Mouse (Mus musculus): Measurements from ENCODE around the gene Rab43. TPM values are rescaled to one million over a fixed set of nuclear protein-coding genes. Genes with fewer than 3 reads are reported as not detected.

Gene Rab43
- polyA plus RNA-seq, 1 experiment from 2014 or later = 18.6 TPM

GRCm38 (mm10) chr6:87743281-87743680 lies 68.7 kb downstream of the Rab43 start:
- Histone ChIP-seq H3K27me3 (replicated peaks; ENCODE audit: control insufficient read depth, insufficient read depth, low read length) (no peaks in the 10 kb centered on the region), H3K36me3 (ENCODE audit: control insufficient read depth, insufficient read depth, low read length) (no peaks in the 10 kb centered on the region), H3K4me1 (ENCODE audit: control insufficient read depth, insufficient read depth, low read length) (peaks cover 9% of the 10 kb centered on the region; the same call in 1 of the 2 replicates), H3K9ac (ENCODE audit: low read depth, low read length) (no peak overlapping the region), H3K4me3 (ENCODE audit: low read depth, low read length) (no peak overlapping the region), H3K9me3 (ENCODE audit: control insufficient read depth, low read length) (no peaks in the 10 kb centered on the region), H3K4me2 (ENCODE audit: low read depth, low read length) (no peak overlapping the region), H3K27ac (replicated peaks; ENCODE audit: low read depth, low read length) (no peak overlapping the region)
- ATAC-seq (ENCODE audit: low read depth) (no peak), DNase-seq (ENCODE audit: low spot score) (no peak)
- 69% methylated on average over 5 of the region's 5 CpGs for WGBS

GRCm38 (mm10) chr6:87742804-87743203 lies 69.2 kb downstream of the Rab43 start:
- WGBS = 78% methylated on average over 5 of the region's 5 CpGs
- peaks cover 9% of the 10 kb centered on the region; the same call in 1 of the 2 replicates for H3K4me1 ChIP-seq (ENCODE audit: control insufficient read depth, insufficient read depth, low read length)

GRCm38 (mm10) chr6:87741978-87742377 lies 70.0 kb downstream of the Rab43 start:
- H3K36me3 ChIP-seq (ENCODE audit: control insufficient read depth, insufficient read depth, low read length) = no peaks in the 10 kb centered on the region
- no peak for DNase-seq (ENCODE audit: low spot score)
- H3K4me3 ChIP-seq (ENCODE audit: low read depth, low read length) = no peak overlapping the region
- H3K27ac ChIP-seq (replicated peaks; ENCODE audit: low read depth, low read length) = no peak overlapping the region
- no peak for ATAC-seq (ENCODE audit: low read depth)
- no peak overlapping the region for H3K4me2 ChIP-seq (ENCODE audit: low read depth, low read length)
- H3K9ac ChIP-seq (ENCODE audit: low read depth, low read length) = no peak overlapping the region
- H3K4me1 ChIP-seq (ENCODE audit: control insufficient read depth, insufficient read depth, low read length) = peaks cover 5% of the 10 kb centered on the region; the same call in 1 of the 2 replicates
- H3K27me3 ChIP-seq (replicated peaks; ENCODE audit: control insufficient read depth, insufficient read depth, low read length) = no peaks in the 10 kb centered on the region; the same call in 1 of the 2 replicates
- H3K9me3 ChIP-seq (ENCODE audit: control insufficient read depth, low read length) = no peaks in the 10 kb centered on the region
- WGBS = 84% methylated on average over 8 of the region's 8 CpGs

More at GRCm38 (mm10) chr6:87742804-87743203, 69.2 kb downstream of the Rab43 start:
- no peak overlapping the region for H3K27ac ChIP-seq (replicated peaks; ENCODE audit: low read depth, low read length)
- ATAC-seq (ENCODE audit: low read depth) (no peak), DNase-seq (ENCODE audit: low spot score) (no peak)
- H3K9ac ChIP-seq (ENCODE audit: low read depth, low read length) = no peak overlapping the region
- no peaks in the 10 kb centered on the region for H3K36me3 ChIP-seq (ENCODE audit: control insufficient read depth, insufficient read depth, low read length)
- no peaks in the 10 kb centered on the region for H3K27me3 ChIP-seq (replicated peaks; ENCODE audit: control insufficient read depth, insufficient read depth, low read length)
- H3K4me3 ChIP-seq (ENCODE audit: low read depth, low read length) = no peak overlapping the region
- no peak overlapping the region for H3K4me2 ChIP-seq (ENCODE audit: low read depth, low read length)
- H3K9me3 ChIP-seq (ENCODE audit: control insufficient read depth, low read length) = no peaks in the 10 kb centered on the region

- H3K4me3 ChIP-seq (ENCODE audit: low read depth, low read length) = no peak overlapping the region
- H3K9me3 ChIP-seq (ENCODE audit: control insufficient read depth, low read length) = no peaks in the 10 kb centered on the region
- H3K4me1 ChIP-seq (ENCODE audit: control insufficient read depth, insufficient read depth, low read length) = no peaks in the 10 kb centered on the region
- no peak overlapping the region for H3K4me2 ChIP-seq (ENCODE audit: low read depth, low read length)
- no peak overlapping the region for H3K9ac ChIP-seq (ENCODE audit: low read depth, low read length)
- ATAC-seq (ENCODE audit: low read depth) = no peak
- no peaks in the 10 kb centered on the region for H3K36me3 ChIP-seq (ENCODE audit: control insufficient read depth, insufficient read depth, low read length)
- no peak for DNase-seq (ENCODE audit: low spot score)
- H3K27me3 ChIP-seq (replicated peaks; ENCODE audit: control insufficient read depth, insufficient read depth, low read length) = no peaks in the 10 kb centered on the region; the same call in none of the 2 replicates
- H3K27ac ChIP-seq (replicated peaks; ENCODE audit: low read depth, low read length) = no peak overlapping the region
These were observed 71.5 kb downstream of the Rab43 start for GRCm38 (mm10) chr6:87740496-87740895.

GRCm38 (mm10) chr6:87739898-87740297 lies 72.1 kb downstream of the Rab43 start:
- Histone ChIP-seq H3K4me2 (ENCODE audit: low read depth, low read length) (no peak overlapping the region), H3K27me3 (replicated peaks; ENCODE audit: control insufficient read depth, insufficient read depth, low read length) (no peaks in the 10 kb centered on the region; the same call in none of the 2 replicates), H3K27ac (replicated peaks; ENCODE audit: low read depth, low read length) (peak overlapping the region; percentile 11; the same call in 1 of the 2 replicates), H3K36me3 (ENCODE audit: control insufficient read depth, insufficient read depth, low read length) (no peaks in the 10 kb centered on the region), H3K4me1 (ENCODE audit: control insufficient read depth, insufficient read depth, low read length) (no peaks in the 10 kb centered on the region), H3K9me3 (ENCODE audit: control insufficient read depth, low read length) (no peaks in the 10 kb centered on the region), H3K4me3 (ENCODE audit: low read depth, low read length) (no peak overlapping the region), H3K9ac (ENCODE audit: low read depth, low read length) (no peak overlapping the region)
- DNase-seq (ENCODE audit: low spot score) (no peak), ATAC-seq (ENCODE audit: low read depth) (no peak)
- 59% methylated on average over 6 of the region's 6 CpGs for WGBS

Other genes with a start within 250 kb of the Rab43 start
- gene Prokr1, start 221.4 kb downstream of the Rab43 start, polyA plus RNA-seq (2014; fragmentation: Nextera tagmentation; extraction: Ambion mirVana) = 10.1 and 10.3 TPM in 2 replicates
- 11.8 and 15.6 TPM in 2 replicates for gene Aplf, start 140.0 kb downstream of the Rab43 start, polyA plus RNA-seq (2014; fragmentation: Nextera tagmentation; extraction: Ambion mirVana)
- 1.5 and 1.9 TPM in 2 replicates for gene Efcc1, start 81.3 kb downstream of the Rab43 start, polyA plus RNA-seq (2014; fragmentation: Nextera tagmentation; extraction: Ambion mirVana)
- gene Gp9, start 34.1 kb downstream of the Rab43 start, polyA plus RNA-seq (2014; fragmentation: Nextera tagmentation; extraction: Ambion mirVana) = 1.2 and 1.3 TPM in 2 replicates
- gene Gm45140, start 23.6 kb upstream of the Rab43 start, polyA plus RNA-seq (2014; fragmentation: Nextera tagmentation; extraction: Ambion mirVana) = 3.6 and 4.1 TPM in 2 replicates
- 34.7 and 42.7 TPM in 2 replicates for gene Isy1, start 26.6 kb upstream of the Rab43 start, polyA plus RNA-seq (2014; fragmentation: Nextera tagmentation; extraction: Ambion mirVana)
- gene Cnbp, start 38.9 kb upstream of the Rab43 start, polyA plus RNA-seq (2014; fragmentation: Nextera tagmentation; extraction: Ambion mirVana) = 1,063 and 1,144 TPM in 2 replicates
- 180 and 188 TPM in 2 replicates for gene Copg1, start 75.7 kb upstream of the Rab43 start, polyA plus RNA-seq (2014; fragmentation: Nextera tagmentation; extraction: Ambion mirVana)
- 43.1 and 44.1 TPM in 2 replicates for gene Hmces, start 101.8 kb upstream of the Rab43 start, polyA plus RNA-seq (2014; fragmentation: Nextera tagmentation; extraction: Ambion mirVana)
- 28.7 and 33.0 TPM in 2 replicates for gene H1fx, start 169.5 kb upstream of the Rab43 start, polyA plus RNA-seq (2014; fragmentation: Nextera tagmentation; extraction: Ambion mirVana)
- 240 and 244 TPM in 2 replicates for gene Rab7, start 233.1 kb upstream of the Rab43 start, polyA plus RNA-seq (2014; fragmentation: Nextera tagmentation; extraction: Ambion mirVana)